Mouse (Mus musculus) kidney, postnatal 4 days (tissue): Measurements from ENCODE around the gene Eif3m.
"Not testable (repeated sequence)": the region's sequence is repeated elsewhere in the genome, so short reads cannot be mapped to it uniquely, and the experiment has no call there.

Experiments used
- DNase-seq, 2 experiments: peaks; one replicate each; pipeline ENCODE4 v3.0.0; 2021; ENCODE audit warnings: mixed read lengths in 2 of 2

Eif3m gene

DNA sequence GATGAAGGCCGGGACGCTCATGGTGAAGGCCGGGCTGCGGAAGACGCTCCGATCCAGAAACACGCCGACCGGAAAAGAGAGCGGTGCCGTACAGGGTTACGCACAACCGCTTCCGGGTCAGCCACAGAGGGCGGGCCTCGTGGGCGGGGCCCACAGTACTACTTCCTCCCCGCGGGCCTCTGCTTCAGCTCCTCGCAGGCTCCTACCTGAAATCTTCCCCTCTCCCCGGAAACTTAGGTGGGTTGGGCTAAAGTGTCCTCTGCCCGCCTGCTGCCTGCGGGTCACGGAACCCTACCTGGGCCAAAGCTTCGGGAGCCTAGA lies at the start of gene Eif3m:
Gene Eif3m (minus strand): TSS at position 114 of the 321 bp plus-strand sequence.
- DNase-seq: peak; percentile 96 to 98

DNA sequence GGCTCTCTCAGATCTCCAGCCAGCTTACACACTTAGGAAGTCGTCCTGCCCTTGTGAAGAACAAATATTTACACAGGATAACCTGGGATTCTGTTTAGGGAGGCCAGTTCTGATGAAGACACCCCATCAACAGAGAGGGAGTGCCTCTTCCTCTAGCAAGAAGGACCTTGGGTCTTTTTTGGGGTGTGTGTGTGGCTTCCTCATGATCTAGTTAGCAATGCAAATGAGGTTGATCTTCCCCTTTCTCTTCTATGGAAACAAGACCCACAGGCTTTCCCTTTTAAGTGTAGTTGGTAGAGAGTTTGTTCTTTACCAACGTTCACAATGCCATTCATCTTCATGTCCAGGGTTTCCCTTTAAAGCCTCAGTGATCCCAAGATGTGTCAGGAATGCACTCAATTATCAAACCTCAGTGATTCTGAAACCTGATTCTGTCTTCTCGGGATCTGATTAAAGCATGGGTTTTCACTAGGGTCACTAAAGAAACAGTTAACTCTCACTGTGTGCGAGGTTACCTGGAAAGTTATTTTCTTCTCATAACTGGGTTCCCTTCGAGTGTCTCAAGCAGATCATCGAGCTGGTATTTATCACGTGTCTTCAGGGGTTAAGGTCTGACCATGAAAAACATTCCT lies 46.0 kb upstream of the Eif3m start:
- DNase-seq: no peak

DNA sequence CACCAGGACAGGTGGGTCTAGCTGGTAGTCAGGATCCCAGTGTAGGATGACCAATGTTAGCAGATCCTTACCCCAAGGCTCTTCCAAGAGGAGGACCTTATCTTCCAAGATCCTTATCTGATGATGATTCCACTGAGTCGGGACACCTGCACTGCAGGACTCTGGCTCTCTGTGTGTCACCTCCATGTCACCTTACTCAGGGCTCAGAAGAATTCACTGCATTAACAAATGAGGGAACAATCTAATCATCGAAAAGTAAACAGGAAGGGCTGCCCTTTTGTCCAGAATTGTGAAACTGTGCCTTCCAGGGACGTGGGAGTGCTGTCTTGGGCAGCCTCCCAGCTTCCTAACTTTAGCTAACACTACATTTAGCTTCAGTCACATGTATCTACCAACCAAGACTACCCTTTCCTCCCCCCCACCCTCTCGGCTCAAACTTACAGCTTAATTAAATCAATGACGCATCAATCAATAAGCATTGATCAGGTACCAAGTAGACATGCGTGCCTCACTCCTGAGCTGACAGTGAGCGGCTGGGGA lies 41.8 kb upstream of the Eif3m start:
- no peak for DNase-seq

DNA sequence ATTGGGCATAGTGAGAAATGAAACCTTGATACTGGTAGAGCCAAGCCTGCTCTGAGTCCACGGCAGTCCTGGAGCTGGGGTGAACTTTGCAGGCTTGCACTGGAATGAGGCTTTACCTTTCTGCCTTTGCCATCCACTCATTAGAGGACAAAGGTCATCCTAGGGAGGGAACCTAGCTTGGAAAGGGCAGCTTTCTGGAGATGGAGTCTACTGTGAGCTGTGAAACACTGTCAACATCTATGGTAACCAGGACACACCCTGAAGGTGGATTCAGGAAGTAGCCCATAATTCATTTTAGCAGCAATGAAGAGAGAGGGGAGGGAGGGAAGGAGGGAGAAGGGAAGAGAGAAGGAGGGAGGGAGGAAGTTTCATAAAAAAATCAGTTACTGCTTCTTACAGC lies 38.6 kb upstream of the Eif3m start:
- DNase-seq: no peak

DNA sequence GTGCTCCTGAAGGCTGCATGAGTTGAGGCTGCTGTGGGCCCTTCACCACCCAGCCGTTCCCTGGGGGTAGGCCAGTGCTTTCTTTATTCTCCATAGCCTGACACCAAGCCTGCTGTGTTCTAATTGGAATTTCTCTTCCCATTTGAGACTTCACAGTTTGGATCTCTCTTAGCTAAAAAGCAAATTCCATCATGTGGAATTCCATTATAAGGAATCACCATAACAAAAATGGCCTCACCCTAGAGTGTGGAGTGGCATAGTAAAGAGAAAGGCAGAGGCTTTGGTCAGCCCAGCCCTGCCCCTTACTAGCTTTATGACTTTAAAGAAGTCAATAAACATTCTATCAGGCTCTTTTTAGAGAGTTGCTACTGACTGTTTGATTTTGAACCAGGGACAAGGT lies 31.4 kb upstream of the Eif3m start:
- no peak for DNase-seq

DNA sequence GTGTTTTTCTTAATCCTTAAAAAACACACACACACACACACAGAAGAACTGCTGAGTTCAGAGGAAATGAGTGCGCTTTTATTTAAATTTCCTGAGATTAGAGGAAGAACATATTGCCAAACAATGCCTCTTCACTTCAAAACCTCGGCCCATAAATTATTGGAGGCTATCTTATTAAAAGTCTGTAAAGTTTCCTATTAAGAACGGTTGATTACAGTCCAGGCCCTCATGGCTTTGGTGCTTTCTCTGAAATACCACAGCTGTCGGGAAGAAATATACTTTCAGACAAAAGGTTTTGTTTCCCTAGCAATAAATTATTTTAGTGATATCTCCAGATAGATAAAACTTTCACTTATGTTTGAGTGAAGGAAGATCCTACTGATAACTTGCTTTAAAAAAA lies 26.3 kb upstream of the Eif3m start:
- no peak for DNase-seq

DNA sequence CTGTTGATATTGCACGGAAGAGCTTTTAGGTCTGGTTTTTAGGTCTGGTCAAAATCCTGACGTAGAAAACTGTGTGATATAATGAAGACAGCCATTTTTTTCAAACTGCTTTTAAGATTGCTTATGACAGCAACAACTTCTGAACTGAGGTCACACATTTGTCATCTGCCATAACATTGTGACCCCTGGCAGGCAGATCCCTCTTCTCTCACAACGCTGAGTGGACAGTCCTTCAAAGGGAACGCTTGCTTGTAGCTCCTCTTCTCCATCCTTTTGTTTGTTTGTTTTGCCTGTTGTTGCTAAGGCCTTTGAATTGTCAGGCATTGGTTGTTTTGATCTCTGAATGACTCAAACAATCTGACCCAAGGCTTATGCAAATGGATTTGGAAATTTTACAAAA lies 24.0 kb upstream of the Eif3m start:
- no peak for DNase-seq

DNA sequence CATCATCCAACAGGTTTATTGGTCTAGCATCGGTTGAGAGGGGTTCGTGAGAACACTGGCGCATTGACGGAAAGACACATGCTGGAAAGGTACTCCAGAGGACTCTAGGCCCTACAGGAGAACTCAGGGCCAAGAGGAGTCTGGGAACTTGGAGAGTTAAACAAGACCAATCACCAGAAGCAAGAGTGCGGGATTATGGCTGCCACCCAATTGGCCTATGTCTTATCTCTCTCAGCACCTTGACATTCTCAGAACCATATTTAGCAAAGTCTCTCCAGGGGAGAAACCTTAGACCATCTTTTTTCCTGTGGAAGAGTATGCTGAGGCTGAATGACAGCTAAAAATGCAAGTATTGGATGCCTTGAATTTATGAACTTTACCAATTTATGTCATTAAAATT lies 22.0 kb upstream of the Eif3m start:
- DNase-seq: no peak

DNA sequence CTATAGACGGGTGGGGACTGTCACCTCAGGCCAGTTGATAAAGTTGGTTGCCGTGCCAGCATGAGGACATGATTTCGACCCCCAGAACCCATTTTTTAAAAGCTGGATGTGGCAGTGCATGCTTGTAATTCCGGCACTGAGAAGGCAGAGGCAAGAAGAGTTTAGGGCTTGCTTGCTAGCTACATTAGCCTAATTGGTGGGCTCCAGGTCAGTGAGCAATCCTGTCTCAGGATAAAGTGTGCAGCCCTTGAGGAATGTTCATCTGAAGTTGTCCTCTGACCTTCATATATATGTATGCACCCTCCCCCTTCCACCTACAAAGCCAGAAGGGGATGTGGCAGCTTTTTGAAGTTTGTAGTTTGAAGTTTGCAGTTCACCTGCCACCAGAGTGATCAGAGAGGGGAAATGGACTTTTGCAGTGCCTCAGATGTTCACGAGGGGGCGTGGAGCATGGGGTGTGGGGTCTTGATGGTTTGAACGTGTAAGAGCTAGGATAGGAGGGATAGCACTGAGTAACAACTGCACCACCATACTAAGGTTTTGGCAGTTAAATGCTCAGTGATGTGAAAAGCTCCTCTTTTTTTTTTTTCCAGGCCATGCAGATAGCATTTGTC lies 21.2 kb upstream of the Eif3m start:
- DNase-seq: no peak

DNA sequence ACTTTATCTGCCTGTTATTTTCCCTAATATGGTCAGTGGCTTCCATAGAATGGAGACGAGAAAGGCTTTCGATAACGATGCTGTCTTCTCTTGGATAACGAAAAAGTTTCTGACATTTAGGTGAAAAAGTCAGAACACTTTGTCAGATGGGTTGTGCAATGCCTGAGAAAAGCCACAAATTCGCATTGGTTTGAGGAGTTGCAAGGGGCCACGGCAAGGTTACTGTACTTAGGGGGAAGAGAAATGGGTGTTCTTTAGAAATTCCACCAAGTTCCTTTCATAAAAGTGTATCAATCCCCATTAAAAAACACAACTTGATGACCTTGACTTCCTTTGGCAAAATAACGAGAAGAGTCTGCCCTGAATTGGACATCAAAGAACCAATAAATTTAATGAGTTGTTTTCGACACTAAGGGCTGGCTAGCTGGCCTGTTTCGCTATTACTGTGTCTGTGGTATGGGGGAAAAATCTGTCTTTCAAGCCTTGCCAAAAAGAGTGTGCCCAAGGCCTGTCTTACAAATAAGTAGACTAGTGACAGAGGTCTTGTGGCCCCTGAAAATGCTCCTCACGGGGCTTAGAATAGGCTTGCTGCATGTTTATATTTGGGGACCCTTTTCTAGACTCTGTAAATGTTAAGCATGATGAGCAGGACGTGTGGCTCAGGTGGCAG lies 19.7 kb upstream of the Eif3m start:
- no peak for DNase-seq

DNA sequence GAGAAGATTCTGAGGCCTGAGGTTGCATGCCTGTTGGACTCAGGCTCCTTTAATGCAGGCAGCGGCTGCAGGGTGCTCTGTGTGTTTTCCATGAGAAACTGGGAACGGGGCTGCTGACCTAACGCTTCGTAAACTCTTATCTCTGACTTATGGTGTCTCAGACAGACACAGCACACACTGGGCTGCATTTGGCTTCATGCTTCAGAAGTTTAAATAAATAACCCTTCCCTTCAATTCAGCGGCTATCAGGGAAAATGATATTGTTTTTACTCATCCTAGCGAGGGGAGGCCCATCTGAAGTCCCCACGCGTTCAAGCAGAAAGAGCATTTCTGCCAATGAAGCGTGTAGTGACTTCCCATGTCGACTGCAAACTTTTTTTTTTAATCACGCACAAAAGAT lies 19.1 kb upstream of the Eif3m start:
- DNase-seq: peak in 1 of 2 experiments; percentile 43

DNA sequence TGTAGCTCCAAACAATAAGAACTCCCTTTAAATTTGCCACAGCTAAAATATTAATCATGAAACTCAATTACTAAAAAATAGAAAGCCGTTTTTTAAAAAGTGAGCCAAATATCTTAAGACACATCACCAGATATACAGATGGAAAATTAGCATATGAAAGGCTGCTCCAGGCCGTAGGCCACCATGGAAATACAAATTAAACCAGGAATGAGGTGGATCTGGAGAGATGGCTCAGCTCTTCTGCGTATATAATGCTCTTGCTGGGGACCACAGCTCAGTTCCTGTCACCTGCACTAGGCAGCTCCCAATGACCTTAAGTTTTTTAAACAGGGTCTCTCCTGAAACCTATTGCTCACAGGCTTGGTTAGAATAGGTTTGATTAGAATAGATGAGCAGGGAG lies 17.2 kb upstream of the Eif3m start:
- DNase-seq: no peak

DNA sequence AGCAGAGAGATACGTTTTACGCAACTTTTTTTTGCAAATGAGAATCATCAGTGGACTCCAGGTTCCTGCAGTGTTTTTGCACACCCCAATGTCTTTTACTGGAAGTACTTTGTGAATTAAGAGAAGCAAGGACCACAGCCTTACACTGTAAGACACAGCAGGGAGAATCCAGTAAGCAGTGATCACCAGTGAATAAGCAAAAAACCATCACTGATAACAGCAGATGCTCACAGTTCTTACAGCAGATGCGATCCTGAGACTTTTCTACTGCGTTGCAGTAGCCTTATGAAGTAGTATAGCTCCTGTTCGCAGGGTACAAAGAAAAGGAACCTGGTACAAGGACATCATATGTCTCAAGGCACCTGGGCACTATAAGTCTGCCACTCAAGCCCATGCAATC lies 13.6 kb upstream of the Eif3m start:
- DNase-seq: no peak

DNA sequence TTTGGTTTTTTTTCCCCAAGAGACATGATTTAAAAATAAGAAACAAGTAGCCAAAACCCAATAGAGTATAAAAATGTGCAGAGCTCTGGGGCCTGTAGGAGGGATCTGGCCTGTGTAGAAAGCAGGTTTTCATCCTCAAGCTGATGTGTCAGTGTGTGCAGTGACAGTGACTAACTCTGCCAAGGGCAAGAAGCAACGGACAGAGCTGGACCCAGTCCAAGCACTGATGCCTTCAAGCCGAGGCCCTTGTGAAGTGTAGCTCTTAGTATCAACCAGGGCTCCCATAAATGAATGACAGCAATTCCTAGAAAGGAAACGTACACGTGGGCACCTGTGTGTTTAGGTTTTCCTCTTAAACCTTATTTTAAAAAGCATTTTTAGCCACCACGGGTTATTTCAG lies 11.9 kb upstream of the Eif3m start:
- DNase-seq: peak; percentile 45 to 59

DNA sequence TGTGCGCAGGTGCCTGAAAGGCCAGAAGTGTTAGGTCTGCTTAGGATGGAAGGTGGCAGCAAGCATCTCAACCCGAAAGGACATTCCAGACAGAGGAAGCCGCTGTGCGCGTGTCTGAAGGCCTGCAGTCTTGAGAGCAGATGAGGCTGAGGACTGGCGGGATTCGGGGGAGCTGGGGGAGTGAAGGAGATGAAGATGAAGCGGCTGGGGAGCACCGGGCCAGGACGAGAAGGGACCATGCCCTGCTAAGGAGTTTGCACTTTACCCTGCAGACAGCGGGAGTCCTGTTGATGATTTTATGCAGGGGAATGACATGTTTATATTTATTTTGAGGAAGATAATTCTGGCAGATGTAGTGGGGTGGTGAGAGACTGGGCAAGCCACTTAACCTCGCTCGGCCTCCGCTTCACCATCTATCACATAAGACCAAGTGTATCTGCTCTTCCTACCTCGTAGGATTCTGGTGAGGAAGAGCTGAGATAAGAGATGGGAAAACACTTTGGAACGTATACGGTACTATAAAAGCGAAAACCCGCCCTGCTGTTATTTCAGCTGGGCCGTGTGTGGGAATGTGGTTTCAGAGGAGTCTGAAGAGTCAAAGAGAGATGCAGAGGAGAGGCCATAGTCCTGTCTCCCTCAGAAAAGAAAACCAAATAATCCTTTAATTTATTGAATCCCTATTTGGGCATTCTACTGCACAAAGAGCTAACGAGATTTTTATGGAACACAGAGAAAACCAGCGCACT lies 10.2 kb upstream of the Eif3m start:
- DNase-seq: peak; percentile 47 to 61

DNA sequence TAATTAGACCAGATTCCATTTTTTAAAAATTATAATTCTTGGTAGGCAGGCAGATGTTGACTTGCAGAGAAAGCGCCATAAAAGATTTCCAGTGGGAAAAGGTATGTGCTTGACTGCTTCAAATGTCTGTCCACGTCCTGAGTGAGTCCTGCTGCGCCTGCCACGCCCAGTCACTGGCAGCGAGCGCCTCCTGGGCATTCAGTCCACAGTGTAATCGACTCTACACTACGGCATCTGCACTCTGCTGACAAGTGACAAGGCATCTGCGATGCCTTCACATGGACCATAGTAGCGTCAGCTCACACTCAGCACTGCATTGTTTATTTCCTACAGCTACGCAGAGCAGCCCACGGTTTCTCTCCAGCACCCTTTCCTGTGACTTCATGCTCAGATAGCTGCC lies 8.7 kb upstream of the Eif3m start:
- DNase-seq: not testable (repeated sequence)

DNA sequence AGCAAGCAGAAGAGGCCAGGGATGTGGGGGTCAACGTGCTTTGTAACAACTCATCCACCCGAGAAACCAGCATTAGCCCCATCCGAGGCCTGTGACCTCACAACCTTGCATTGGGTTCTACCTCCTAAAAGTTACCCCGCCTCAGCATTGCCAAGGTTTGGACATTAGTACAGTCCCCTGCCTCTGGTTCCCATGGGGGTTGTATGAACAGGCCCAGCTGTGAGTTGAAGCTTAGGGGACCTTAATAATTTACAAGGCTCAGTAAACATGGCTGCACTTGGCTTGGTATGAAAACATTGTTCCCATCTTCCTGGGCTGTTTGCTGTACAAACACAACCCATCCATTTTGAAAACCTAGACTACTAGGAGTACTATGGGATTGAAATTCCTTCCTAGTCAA lies 6.9 kb upstream of the Eif3m start:
- DNase-seq: peak; percentile 31 to 48

DNA sequence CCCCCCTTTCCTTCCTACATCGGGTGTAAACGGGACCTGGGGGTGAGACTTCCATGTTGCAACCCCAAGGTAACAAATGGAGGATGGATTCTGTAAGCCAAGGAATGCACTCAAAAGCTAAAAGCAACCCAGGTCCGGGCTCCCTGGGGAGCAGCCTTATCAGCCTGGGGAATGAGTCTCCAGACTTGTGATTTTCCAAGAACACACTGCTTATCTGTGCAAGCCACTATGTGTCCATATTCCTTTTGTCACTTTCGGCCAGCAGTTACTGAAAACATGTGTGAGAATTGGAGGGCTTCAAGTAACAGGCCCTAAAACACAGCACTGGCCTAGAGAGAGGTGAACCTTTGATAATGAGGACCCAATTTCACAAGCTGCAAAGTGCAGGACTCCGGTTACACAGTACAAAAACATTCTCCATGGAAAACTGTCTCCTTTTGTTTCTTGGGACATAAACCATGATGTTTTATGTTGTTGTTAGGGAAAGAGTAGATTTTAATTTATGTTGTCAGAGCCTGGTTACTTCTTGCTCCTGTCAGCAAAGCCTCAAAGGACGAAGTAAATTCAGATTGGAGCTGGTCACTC lies 6.2 kb upstream of the Eif3m start:
- peak in 1 of 2 experiments; percentile 25 for DNase-seq

DNA sequence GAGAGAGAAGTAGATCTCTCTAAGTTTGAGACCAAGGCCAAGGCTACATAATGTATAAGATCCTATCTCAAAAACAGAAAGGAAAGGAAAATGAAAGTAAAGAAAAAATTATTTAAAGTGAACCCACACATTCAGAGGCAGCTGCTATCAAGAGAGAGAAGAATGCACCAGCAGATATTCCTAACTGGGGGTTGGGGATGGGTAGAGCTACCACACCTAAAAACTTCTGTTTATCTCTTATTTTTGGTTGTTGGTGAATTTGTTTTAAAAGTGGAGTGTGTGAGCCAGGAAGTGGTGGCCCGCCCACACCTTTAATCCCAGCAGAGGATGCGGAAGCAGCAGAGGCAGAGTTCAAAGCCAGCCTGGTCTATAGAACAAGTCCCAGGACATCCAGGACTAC lies 5.0 kb upstream of the Eif3m start:
- DNase-seq: no peak

DNA sequence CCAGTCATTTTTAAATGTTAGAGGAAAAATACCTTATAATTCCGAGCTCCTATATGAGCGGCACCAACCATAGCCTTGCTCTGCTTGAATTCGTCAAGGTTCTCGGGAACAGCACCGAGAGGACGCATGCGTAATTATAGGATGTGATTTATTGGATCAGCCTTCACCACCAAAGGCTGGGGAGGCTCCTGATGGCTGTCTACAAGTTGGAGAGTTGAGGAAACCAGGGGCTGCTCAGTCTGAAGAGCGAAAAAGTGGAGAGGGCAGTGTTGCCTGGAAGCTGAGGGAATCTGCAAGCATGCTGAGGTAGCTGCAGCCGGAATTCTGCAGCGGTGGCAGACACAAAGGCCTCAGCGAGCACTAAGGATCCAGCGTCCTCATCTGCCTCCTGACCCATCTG lies 4.4 kb upstream of the Eif3m start:
- peak in 1 of 2 experiments; percentile 42 for DNase-seq

DNA sequence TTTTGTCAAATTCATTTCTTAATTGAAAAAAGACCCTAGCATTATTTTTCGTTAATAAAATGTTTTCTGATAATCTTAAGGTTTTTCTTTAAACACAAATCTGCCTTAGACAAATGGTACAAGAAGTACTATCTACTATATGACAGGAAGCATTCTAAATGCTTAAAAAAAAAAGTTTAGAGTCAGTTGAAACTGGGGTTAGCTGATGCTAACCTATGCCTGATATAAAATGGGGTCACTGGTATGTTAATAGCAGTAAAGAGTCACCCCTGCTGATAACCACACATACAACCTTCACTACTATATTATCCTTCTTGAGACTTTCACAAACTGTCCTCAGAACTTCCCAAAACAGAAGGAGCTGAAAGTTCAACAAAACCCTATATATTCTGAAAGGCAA lies 2.6 kb upstream of the Eif3m start:
- DNase-seq: no peak

DNA sequence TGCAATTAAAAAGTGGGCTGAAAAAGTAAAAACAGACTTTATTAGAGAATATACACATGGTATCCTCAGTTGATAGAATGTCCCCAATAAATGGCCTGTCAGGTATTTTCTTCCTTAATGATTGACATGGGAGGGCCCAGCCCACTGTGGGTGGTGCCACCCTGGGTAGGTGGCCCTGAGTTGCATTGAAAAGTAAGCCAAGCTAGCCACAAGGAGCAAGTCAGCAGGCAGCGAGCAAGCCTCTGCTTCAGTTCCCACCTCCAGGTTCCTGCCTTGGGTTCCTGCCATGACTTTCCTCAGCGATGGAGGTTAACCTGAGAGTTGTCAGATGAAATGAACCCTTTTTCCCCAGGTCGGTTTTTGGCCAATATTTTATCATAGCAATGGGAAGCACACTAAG lies 922 bp upstream of the Eif3m start:
- no peak for DNase-seq
